Mouse (Mus musculus) forebrain, embryonic 14.5 days (tissue): ENCODE results near the gene Taf1c. TPM values are rescaled to one million over a fixed set of nuclear protein-coding genes. Genes with fewer than 3 reads are reported as not detected.
A peak's percentile ranks its signal among the peaks of the same experiment; 100 is the strongest.

Source experiments
- ATAC-seq: fragments of 200-750 bp; cut with Nextera tagmentation; 2 replicates; pipeline ENCODE4 v1.8.0; 2017; ENCODE audit warnings: mild to moderate bottlenecking, moderate library complexity
- DNase-seq: peaks from one replicate; pipeline ENCODE4 v3.0.0-alpha.2; 2015; ENCODE audit warnings: low spot score
- H3K27ac ChIP-seq: fragments of 300-500 bp; sonication (generic); 2 replicates; pipeline ENCODE4 v1.5.1; 2014; ENCODE audit warnings: low read depth, mild to moderate bottlenecking, control low read depth, low read length, moderate library complexity
- H3K27me3 ChIP-seq: fragments of 300-500 bp; sonication (generic); replicated peaks from 2 replicates; pipeline ENCODE4 v1.6.1; 2014; ENCODE audit warnings: low read length, control low read depth, mixed read lengths; ENCODE audit not compliant: control insufficient read depth, insufficient read depth
- H3K36me3 ChIP-seq: fragments of 300-500 bp; sonication (generic); 2 replicates; pipeline ENCODE4 v1.6.1; 2014; ENCODE audit warnings: low read length, control low read depth; ENCODE audit not compliant: control insufficient read depth, insufficient read depth
- H3K4me1 ChIP-seq: fragments of 300-500 bp; sonication (generic); 2 replicates; pipeline ENCODE4 v1.6.1; 2014; ENCODE audit warnings: antibody characterized with exemption, low read length, control low read depth; ENCODE audit not compliant: control insufficient read depth, insufficient read depth
- H3K4me2 ChIP-seq: fragments of 300-500 bp; sonication (generic); 2 replicates; pipeline ENCODE4 v1.6.1; 2014; ENCODE audit warnings: mild to moderate bottlenecking, control low read depth, low read length
- H3K4me3 ChIP-seq: fragments of 300-500 bp; sonication (generic); 2 replicates; pipeline ENCODE4 v1.5.1; 2014; ENCODE audit warnings: low read depth, low read length, control low read depth
- H3K9ac ChIP-seq: fragments of 300-500 bp; sonication (generic); 2 replicates; pipeline ENCODE4 v1.6.1; 2014; ENCODE audit warnings: mild to moderate bottlenecking, low read length, control low read depth, moderate library complexity
- H3K9me3 ChIP-seq: fragments of 300-500 bp; sonication (generic); replicated peaks from 2 replicates; pipeline ENCODE4 v1.6.1; 2016; ENCODE audit warnings: low read length, control low read depth, mixed read lengths; ENCODE audit not compliant: control insufficient read depth
- WGBS: fragments of 180-500 bp; shearing (Covaris S2); extraction: QIAGEN DNeasy Blood & Tissue Kit; methylation state at CpG from one replicate; pipeline ENCODE4 v1.1.7; 2014; 5-methylcytosine and 5-hydroxymethylcytosine counted together
- polyA plus RNA-seq: library from polyadenylated mRNA; unstranded; fragments of >200 nt; fragmentation: Nextera tagmentation; extraction: Ambion mirVana; gene quantifications from 2 replicates; pipeline ENCODE4 v1.2.1, GENCODE M21; 2014

The Taf1c gene
- polyA plus RNA-seq, 1 experiment from 2014 or later = 13.7 TPM

DNA sequence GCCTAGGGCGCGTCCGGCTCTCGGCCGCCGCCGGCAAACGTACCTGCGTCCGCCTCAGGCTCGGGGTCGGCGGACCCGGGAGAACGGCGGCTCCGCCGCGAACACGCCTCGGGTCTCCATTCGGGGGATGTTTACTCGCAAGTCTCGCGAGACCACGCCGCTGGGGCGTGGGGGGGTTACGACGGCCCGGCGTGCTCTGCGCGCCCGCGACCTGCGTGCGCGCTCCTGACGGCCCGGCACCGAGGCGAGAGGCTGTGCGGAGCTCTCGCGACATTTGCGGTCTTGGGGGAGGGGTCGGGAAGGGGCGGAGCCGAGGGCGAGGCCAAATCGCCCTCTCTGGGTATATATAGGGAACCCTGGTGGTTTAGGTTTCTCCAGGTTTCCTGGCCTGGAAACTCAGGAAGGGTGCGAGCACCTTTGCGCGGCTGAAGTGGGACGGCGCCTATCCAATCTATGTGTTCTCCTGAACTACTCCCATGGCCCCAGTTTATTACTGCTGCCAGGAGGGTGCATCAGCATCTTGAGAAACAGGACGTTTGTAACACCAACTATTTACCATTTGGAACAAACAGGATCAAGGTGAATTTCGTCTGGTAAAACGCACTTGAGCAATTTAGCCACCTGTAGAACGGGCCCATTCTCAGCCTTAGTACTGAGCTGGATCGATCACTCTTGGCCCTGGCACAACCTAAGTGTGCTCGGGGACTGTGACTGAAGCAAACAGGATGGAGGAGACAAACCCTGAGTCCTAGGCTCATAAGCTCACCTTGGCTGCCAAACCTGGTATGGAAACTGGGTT lies 46.2 kb downstream of the Taf1c start, which contains the start of gene Mbtps1:
TSS of gene Mbtps1 (minus strand) at position 133 of the 799 bp plus-strand sequence.
- Histone ChIP-seq H3K4me2 (peak within 1 kb of the TSS; percentile 94), H3K36me3 (peaks cover 22% of the 10 kb centered on the region), H3K9ac (peak within 1 kb of the TSS; percentile 86), H3K9me3 (no peaks in the 10 kb centered on the region), H3K4me3 (peak within 1 kb of the TSS; percentile 69), H3K27me3 (no peaks in the 10 kb centered on the region), H3K27ac (peak within 1 kb of the TSS; percentile 86), H3K4me1 (peaks cover 18% of the 10 kb centered on the region)
- WGBS = 7% methylated on average over 63 of the region's 63 CpGs
- peak; percentile 98 for DNase-seq
- peak; percentile 96 for ATAC-seq

DNA sequence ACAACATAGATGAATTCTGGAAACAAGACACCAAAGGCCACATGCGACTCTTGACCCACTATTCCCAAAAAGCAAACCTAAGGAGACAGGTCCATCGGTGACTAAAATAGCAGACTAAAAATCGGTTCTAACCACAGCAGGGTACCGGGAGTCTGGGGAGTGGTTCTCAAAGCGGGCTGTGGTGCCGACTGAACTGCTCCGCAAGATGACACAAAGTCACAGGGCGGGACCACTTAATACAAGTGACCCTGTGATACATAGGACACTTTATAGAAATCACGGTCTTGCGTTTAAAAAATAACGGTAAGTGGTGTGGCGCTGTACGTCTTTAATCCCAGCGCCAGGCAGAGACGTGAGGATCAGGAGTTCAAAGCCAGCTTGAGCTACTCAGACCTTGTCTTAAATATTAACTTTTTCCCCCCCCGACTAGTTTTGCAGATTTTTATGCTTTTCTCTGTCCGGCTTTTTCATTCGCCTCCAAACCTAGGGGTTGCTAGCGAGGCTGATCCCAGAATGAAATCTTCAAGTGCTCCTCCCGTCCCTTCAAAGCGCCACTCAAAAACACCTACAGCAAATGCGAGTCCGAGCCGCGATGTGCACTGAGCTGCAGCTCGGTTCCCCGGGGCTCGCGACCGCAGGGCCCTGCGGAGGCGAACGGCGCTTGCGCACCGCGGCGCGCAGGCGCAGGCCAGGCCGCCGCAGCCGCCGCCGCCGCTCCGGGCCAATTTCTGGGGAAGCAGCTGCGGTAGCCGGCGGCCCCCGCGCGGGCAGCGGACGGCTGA lies 47.0 kb downstream of the Taf1c start:
- no peaks in the 10 kb centered on the region for H3K27me3 ChIP-seq
- peaks cover 18% of the 10 kb centered on the region for H3K4me1 ChIP-seq
- peak overlapping the region; percentile 69 for H3K4me3 ChIP-seq
- WGBS = 1% methylated on average over 55 of the region's 55 CpGs
- ATAC-seq (peak; percentile 94), DNase-seq (peak; percentile 84)
- H3K9me3 ChIP-seq = no peaks in the 10 kb centered on the region
- peak overlapping the region; percentile 86 for H3K27ac ChIP-seq
- H3K4me2 ChIP-seq = peak overlapping the region; percentile 94
- H3K9ac ChIP-seq = peak overlapping the region; percentile 86
- H3K36me3 ChIP-seq = peaks cover 14% of the 10 kb centered on the region

DNA sequence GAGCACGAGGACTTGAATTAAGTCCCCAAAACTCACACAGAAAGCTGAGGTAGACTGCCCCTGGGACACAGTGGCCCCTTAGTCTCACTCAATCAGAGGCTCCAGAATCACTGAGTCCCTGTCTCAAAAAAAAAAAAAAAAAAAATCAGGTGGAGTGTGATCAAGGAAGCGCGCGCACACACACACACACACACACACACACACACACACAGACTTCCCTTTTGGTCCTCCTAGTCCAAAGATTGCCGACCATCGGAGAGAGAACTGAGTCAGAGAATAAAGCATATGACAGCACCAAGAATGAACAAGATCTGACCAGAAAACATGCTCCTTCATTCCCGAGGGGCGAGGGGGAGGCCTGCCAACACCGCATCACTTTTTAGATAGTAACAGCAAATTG lies 47.9 kb downstream of the Taf1c start:
- no peak for ATAC-seq
- Histone ChIP-seq H3K4me1 (peaks cover 18% of the 10 kb centered on the region), H3K27me3 (no peaks in the 10 kb centered on the region), H3K4me2 (peak overlapping the region; percentile 94), H3K9me3 (no peaks in the 10 kb centered on the region), H3K9ac (peak overlapping the region; percentile 9; the same call in 1 of the 2 replicates), H3K36me3 (peaks cover 6% of the 10 kb centered on the region), H3K27ac (no peak overlapping the region), H3K4me3 (peak overlapping the region; percentile 69)
- 81% methylated on average over 9 of the region's 9 CpGs for WGBS
- no peak for DNase-seq

DNA sequence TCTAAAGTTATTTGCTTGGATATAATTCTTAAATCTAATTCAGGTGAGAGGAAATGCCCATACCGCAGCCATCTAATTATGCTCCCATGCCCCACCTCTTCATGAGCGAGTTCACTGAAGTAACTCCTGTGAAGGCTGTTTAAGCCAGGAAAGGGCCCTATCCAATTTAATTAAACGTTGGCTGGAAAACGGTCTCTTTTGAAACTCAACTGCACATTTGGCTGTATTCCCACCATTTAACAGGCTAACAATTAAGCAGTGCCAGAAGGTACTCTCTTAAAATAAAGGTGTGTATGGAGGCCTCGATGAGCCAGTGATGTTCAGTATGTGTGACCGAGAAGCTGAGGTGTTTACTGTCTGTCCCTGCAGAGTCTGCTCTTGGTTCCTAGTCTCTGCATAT lies 49.2 kb downstream of the Taf1c start:
- no peak overlapping the region for H3K9ac ChIP-seq
- H3K36me3 ChIP-seq = no peaks in the 10 kb centered on the region
- H3K4me1 ChIP-seq = peaks cover 18% of the 10 kb centered on the region
- no peak overlapping the region for H3K27ac ChIP-seq
- H3K9me3 ChIP-seq = no peaks in the 10 kb centered on the region
- ATAC-seq (no peak), DNase-seq (peak; percentile 44)
- WGBS = 36% methylated on average over 6 of the region's 6 CpGs
- H3K4me2 ChIP-seq = no peak overlapping the region
- no peak overlapping the region for H3K4me3 ChIP-seq
- no peaks in the 10 kb centered on the region for H3K27me3 ChIP-seq

DNA sequence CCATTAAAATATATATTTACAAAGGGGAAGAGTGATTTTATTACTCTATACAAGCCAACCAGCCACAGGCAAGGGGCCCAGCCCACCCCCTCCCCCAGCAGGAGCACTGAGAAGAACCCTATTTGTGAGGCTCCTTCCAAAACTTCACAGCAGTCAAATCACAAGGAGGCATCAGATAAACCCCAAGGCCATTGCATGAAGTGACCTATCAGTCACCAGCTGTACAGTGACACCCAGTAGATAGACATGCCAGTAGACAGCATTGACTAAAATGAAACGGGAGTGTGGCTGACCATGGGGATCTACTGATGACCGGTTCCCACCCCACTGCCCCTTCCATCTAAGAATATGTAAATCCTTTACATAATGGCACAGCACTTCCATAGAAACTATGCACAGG lies 52.1 kb downstream of the Taf1c start:
- Histone ChIP-seq H3K4me2 (no peak overlapping the region), H3K4me1 (peaks cover 18% of the 10 kb centered on the region), H3K9me3 (no peaks in the 10 kb centered on the region), H3K9ac (no peak overlapping the region), H3K36me3 (no peaks in the 10 kb centered on the region), H3K4me3 (no peak overlapping the region), H3K27me3 (no peaks in the 10 kb centered on the region), H3K27ac (no peak overlapping the region)
- DNase-seq = no peak
- WGBS = 70% methylated on average over 2 of the region's 2 CpGs
- ATAC-seq = no peak

DNA sequence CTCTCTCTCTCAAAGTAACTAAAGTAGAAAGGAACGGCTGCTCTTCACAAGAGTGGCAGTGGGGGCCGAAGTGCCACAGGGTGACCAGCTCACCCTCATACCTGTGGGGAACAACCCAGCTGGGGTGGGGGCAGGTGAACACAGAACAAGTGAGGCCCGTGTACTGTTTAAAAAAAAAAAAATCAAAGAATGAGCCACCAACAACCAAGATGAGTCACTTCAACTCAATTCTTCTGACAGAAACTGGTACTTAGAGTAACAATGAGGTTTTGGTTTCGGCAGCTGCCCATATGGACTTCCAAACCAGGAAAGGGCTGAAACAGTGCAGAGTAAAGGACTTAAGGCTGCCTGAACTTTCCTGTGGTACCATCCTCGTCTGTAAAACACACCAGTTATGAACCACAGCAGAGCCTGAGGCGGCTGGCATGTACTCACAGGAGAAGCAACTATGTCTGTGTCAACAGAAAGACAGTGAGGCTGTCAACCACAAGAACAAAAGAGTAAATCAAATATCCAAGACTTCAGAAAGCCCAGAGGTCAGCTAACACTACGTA lies 56.4 kb downstream of the Taf1c start:
- no peaks in the 10 kb centered on the region for H3K9me3 ChIP-seq
- no peak overlapping the region for H3K9ac ChIP-seq
- H3K36me3 ChIP-seq = peaks cover 37% of the 10 kb centered on the region
- H3K4me2 ChIP-seq = no peak overlapping the region
- no peaks in the 10 kb centered on the region for H3K4me1 ChIP-seq
- no peak overlapping the region for H3K4me3 ChIP-seq
- ATAC-seq = no peak
- no peak for DNase-seq
- WGBS = 86% methylated on average over 7 of the region's 7 CpGs
- H3K27ac ChIP-seq = no peak overlapping the region
- H3K27me3 ChIP-seq = no peaks in the 10 kb centered on the region

Other genes starting within 250 kb of the Taf1c start
- gene Mlycd, start 210.3 kb downstream of the Taf1c start, polyA plus RNA-seq = 12.3 and 16.6 TPM in 2 replicates
- gene Osgin1, start 171.1 kb downstream of the Taf1c start, polyA plus RNA-seq = 0.15 and 0.28 TPM in 2 replicates
- gene Necab2, start 158.5 kb downstream of the Taf1c start, polyA plus RNA-seq = 16.9 and 19.5 TPM in 2 replicates
- gene Slc38a8, start 103.5 kb downstream of the Taf1c start, polyA plus RNA-seq = not detected in 2 replicates
- 50.0 and 58.4 TPM in 2 replicates for gene Mbtps1, start 46.5 kb downstream of the Taf1c start, polyA plus RNA-seq
- 183 and 202 TPM in 2 replicates for gene Hsdl1, start 30.0 kb downstream of the Taf1c start, polyA plus RNA-seq
- 0.39 and 0.40 TPM in 2 replicates for gene Dnaaf1, start 30.0 kb downstream of the Taf1c start, polyA plus RNA-seq
- gene Adad2, start 7.5 kb upstream of the Taf1c start, polyA plus RNA-seq = 0.09 TPM in 1 of 2 replicates, not detected in the other
- 0.20 and 0.21 TPM in 2 replicates for gene Kcng4, start 30.5 kb upstream of the Taf1c start, polyA plus RNA-seq
- gene Wfdc1, start 61.1 kb upstream of the Taf1c start, polyA plus RNA-seq = 3.7 and 4.5 TPM in 2 replicates
- 0.05 TPM in 1 of 2 replicates, not detected in the other for gene Atp2c2, start 94.8 kb upstream of the Taf1c start, polyA plus RNA-seq
- gene Tldc1, start 173.2 kb upstream of the Taf1c start, polyA plus RNA-seq = 5.1 and 6.0 TPM in 2 replicates
- 403 and 455 TPM in 2 replicates for gene Cotl1, start 235.3 kb upstream of the Taf1c start, polyA plus RNA-seq